Mouse (Mus musculus) left cerebral cortex, postnatal 10 days (tissue): ENCODE results near the gene Ccdc158. TPM values are rescaled to one million over a fixed set of nuclear protein-coding genes. Genes with fewer than 3 reads are reported as not detected.

Experiments
- DNase-seq, 2 experiments: peaks; one replicate each; pipeline ENCODE4 v3.0.0; 2021 to 2022; ENCODE audit warnings: low spot score in 2 of 2, mixed read lengths in 1 of 2; ENCODE audit errors: extremely low spot score in 1 of 2
- intact Hi-C: fragments of 180-260 bp; cut with DNase I; formaldehyde crosslinking; loops from one replicate; pipeline ENCODE4 v1.15.1; 2025
- total RNA-seq, 2 experiments: library from RNA; stranded (reverse); gene quantifications; 2 replicates each; pipeline ENCODE4 v1.2.3; 2021

Gene Ccdc158
- total RNA-seq, 2 experiments from 2014 or later, result 0.26 to 0.41 TPM

- peak in 1 of 2 experiments; percentile 18 for DNase-seq
- intact Hi-C loops, result no loop called here
These were observed 17.3 kb upstream of the Ccdc158 start for GRCm38 (mm10) chr5:92692206-92693007.

- no peak for DNase-seq
- intact Hi-C loops, result loop anchor here (10.0 kb wide), 1 partner anchor 196 kb away; no protein-coding TSS in a partner anchor
These were observed 13.5 kb upstream of the Ccdc158 start for GRCm38 (mm10) chr5:92688569-92688968.

- intact Hi-C loops, result loop anchor here (10.0 kb wide), 1 partner anchor 197 kb away; no protein-coding TSS in a partner anchor
- DNase-seq, result no peak
These were observed 13.1 kb upstream of the Ccdc158 start for GRCm38 (mm10) chr5:92688124-92688523.

- no peak for DNase-seq
- intact Hi-C loops, result loop anchor here (5.0 to 10.0 kb wide), 2 partner anchors 200 to 482 kb away; no protein-coding TSS in a partner anchor
These were observed 9.8 kb upstream of the Ccdc158 start for GRCm38 (mm10) chr5:92684715-92685460.

GRCm38 (mm10) chr5:92683871-92684475, 8.9 kb upstream of the Ccdc158 start:
- no peak for DNase-seq
- intact Hi-C loops, result loop anchor here (5.0 to 10.0 kb wide), 2 partner anchors 201 to 483 kb away; no protein-coding TSS in a partner anchor

- intact Hi-C loops, result loop anchor here (5.0 to 10.0 kb wide), 2 partner anchors 201 to 484 kb away; no protein-coding TSS in a partner anchor
- peak in 1 of 2 experiments; percentile 41 for DNase-seq
These were observed 8.3 kb upstream of the Ccdc158 start, which contains the start of gene Shroom3 for GRCm38 (mm10) chr5:92683351-92683807. Shroom3 (plus strand) TSS chr5:92683435.

GRCm38 (mm10) chr5:92682621-92683348, 7.7 kb upstream of the Ccdc158 start:
- intact Hi-C loops, result loop anchor here (5.0 to 10.0 kb wide), 2 partner anchors 202 to 485 kb away; no protein-coding TSS in a partner anchor
- no peak for DNase-seq

GRCm38 (mm10) chr5:92681861-92682260, 6.8 kb upstream of the Ccdc158 start:
- no peak for DNase-seq
- intact Hi-C loops, result loop anchor here (5.0 to 10.0 kb wide), 2 partner anchors 203 to 485 kb away; no protein-coding TSS in a partner anchor

- intact Hi-C loops, result loop anchor here (2.0 to 5.0 kb wide), 2 partner anchors 47 to 273 kb away; no protein-coding TSS in a partner anchor
- peak in 1 of 2 experiments; percentile 57 for DNase-seq
These were observed 4.4 kb upstream of the Ccdc158 start for GRCm38 (mm10) chr5:92679441-92679840.

- intact Hi-C loops, result loop anchor here (5.0 kb wide), 1 partner anchor 277 kb away; no protein-coding TSS in a partner anchor
These were observed 476 bp upstream of the Ccdc158 start for GRCm38 (mm10) chr5:92675574-92675920.

GRCm38 (mm10) chr5:92666860-92667259, 8.2 kb downstream of the Ccdc158 start:
- DNase-seq, result no peak
- intact Hi-C loops, result no loop called here

More at GRCm38 (mm10) chr5:92675574-92675920, 476 bp upstream of the Ccdc158 start:
- no peak for DNase-seq

- intact Hi-C loops, result no loop called here
- no peak for DNase-seq
These were observed 10.8 kb downstream of the Ccdc158 start for GRCm38 (mm10) chr5:92664321-92664720.

GRCm38 (mm10) chr5:92656256-92656655, 18.8 kb downstream of the Ccdc158 start:
- intact Hi-C loops, result loop anchor here (5.0 kb wide), 1 partner anchor 194 kb away; no protein-coding TSS in a partner anchor
- DNase-seq, result peak; percentile 31 to 59

GRCm38 (mm10) chr5:92640861-92641260, 34.2 kb downstream of the Ccdc158 start:
- intact Hi-C loops, result no loop called here
- no peak for DNase-seq

- no peak for DNase-seq
- intact Hi-C loops, result no loop called here
These were observed 39.2 kb downstream of the Ccdc158 start for GRCm38 (mm10) chr5:92635891-92636290.

GRCm38 (mm10) chr5:92634916-92635315, 40.2 kb downstream of the Ccdc158 start:
- intact Hi-C loops, result no loop called here
- no peak for DNase-seq

GRCm38 (mm10) chr5:92633526-92633925, 41.5 kb downstream of the Ccdc158 start:
- intact Hi-C loops, result no loop called here
- DNase-seq, result no peak

GRCm38 (mm10) chr5:92627896-92628295, 47.2 kb downstream of the Ccdc158 start:
- intact Hi-C loops, result no loop called here
- no peak for DNase-seq
